Mouse (Mus musculus) heart, postnatal 0 days (tissue): ENCODE measurements around the gene Fam166b. TPM values are rescaled to one million over a fixed set of nuclear protein-coding genes. Genes with fewer than 3 reads are reported as not detected.

ENCODE experiments used
- ATAC-seq: fragments of 200-750 bp; cut with Nextera tagmentation; 2 replicates; pipeline ENCODE4 v1.8.0; 2017; ENCODE audit warnings: low read depth, moderate number of reproducible peaks, moderate library complexity; ENCODE audit not compliant: insufficient read depth
- DNase-seq: peaks from one replicate; pipeline ENCODE4 v3.0.0-alpha.2; 2016; ENCODE audit warnings: low spot score
- H3K27ac ChIP-seq: fragments of 300-500 bp; sonication (generic); 2 replicates; pipeline ENCODE4 v1.5.1; 2014; ENCODE audit warnings: low read depth, mild to moderate bottlenecking
- H3K27me3 ChIP-seq: fragments of 300-500 bp; sonication (generic); 2 replicates; pipeline ENCODE4 v1.6.1; 2014; ENCODE audit warnings: low read length, mixed read lengths; ENCODE audit not compliant: control insufficient read depth, insufficient read depth
- H3K36me3 ChIP-seq: fragments of 300-500 bp; sonication (generic); replicated peaks from 2 replicates; pipeline ENCODE4 v1.6.1; 2014; ENCODE audit warnings: low read length, mixed read lengths; ENCODE audit not compliant: control insufficient read depth, insufficient read depth
- H3K4me1 ChIP-seq: fragments of 300-500 bp; sonication (generic); 2 replicates; pipeline ENCODE4 v1.6.1; 2014; ENCODE audit warnings: antibody characterized with exemption; ENCODE audit not compliant: control insufficient read depth, insufficient read depth
- H3K4me2 ChIP-seq: fragments of 300-500 bp; sonication (generic); 2 replicates; pipeline ENCODE4 v1.6.1; 2014; ENCODE audit warnings: low read depth, mild to moderate bottlenecking, low read length, moderate library complexity
- H3K4me3 ChIP-seq: fragments of 300-500 bp; sonication (generic); 2 replicates; pipeline ENCODE4 v1.5.1; 2014; ENCODE audit warnings: low read depth, low read length
- H3K9ac ChIP-seq: fragments of 300-500 bp; sonication (generic); replicated peaks from 2 replicates; pipeline ENCODE4 v1.6.1; 2014; ENCODE audit warnings: low read depth, low read length, mixed read lengths
- H3K9me3 ChIP-seq: fragments of 300-500 bp; sonication (generic); replicated peaks from 2 replicates; pipeline ENCODE4 v1.6.1; 2016; ENCODE audit warnings: low read length; ENCODE audit not compliant: control insufficient read depth
- CTCF ChIP-seq: IDR thresholded peaks from 2 replicates; pipeline ENCODE4 v1.5.1; 2016; ENCODE audit warnings: antibody characterized with exemption, control low read depth, low read depth
- EP300 ChIP-seq: IDR thresholded peaks from 2 replicates; pipeline ENCODE4 v1.6.1; 2016; ENCODE audit warnings: antibody characterized with exemption, low read depth
- WGBS: fragments of 180-500 bp; shearing (Covaris S2); extraction: QIAGEN DNeasy Blood & Tissue Kit; methylation state at CpG from one replicate; pipeline ENCODE4 v1.1.7; 2014; 5-methylcytosine and 5-hydroxymethylcytosine counted together
- polyA plus RNA-seq: library from polyadenylated mRNA; unstranded; fragments of >200 nt; fragmentation: Nextera tagmentation; extraction: Ambion mirVana; gene quantifications from 2 replicates; pipeline ENCODE4 v1.2.1, GENCODE M21; 2015
- total RNA-seq: library from RNA; depleted of rRNA; stranded (reverse); fragments of >200 nt; gene quantifications from 2 replicates; pipeline ENCODE4 v1.2.3, GENCODE M21; 2014; ENCODE audit warnings: low replicate concordance

The Fam166b gene
- total and polyA plus RNA-seq, 2 experiments from 2014 or later = 0.14 TPM; not detected in 1

GRCm38 (mm10) chr4:43425197-43425596 is 3.7 kb downstream of the Fam166b start:
- Histone ChIP-seq H3K4me3 (no peak overlapping the region), H3K36me3 (peaks cover 58% of the 10 kb centered on the region), H3K4me2 (no peak overlapping the region), H3K9ac (no peak overlapping the region), H3K27ac (no peak overlapping the region), H3K4me1 (no peaks in the 10 kb centered on the region), H3K27me3 (no peaks in the 10 kb centered on the region), H3K9me3 (no peaks in the 10 kb centered on the region)
- DNase-seq (no peak), ATAC-seq (no peak)
- WGBS = 57% methylated on average over 14 of the region's 14 CpGs
- no peak for TF ChIP-seq EP300
- TF ChIP-seq CTCF = no peak

- 81% methylated on average over 9 of the region's 9 CpGs for WGBS
- Histone ChIP-seq H3K4me2 (no peak overlapping the region), H3K36me3 (peaks cover 58% of the 10 kb centered on the region), H3K9ac (no peak overlapping the region), H3K27me3 (no peaks in the 10 kb centered on the region), H3K4me3 (no peak overlapping the region), H3K4me1 (peaks cover 4% of the 10 kb centered on the region; the same call in 1 of the 2 replicates), H3K9me3 (no peaks in the 10 kb centered on the region), H3K27ac (no peak overlapping the region)
- TF ChIP-seq EP300 = no peak
- no peak for TF ChIP-seq CTCF
- no peak for DNase-seq
- no peak for ATAC-seq
Measured at GRCm38 (mm10) chr4:43424072-43424471, 4.9 kb downstream of the Fam166b start.

GRCm38 (mm10) chr4:43423267-43423934 is 5.5 kb downstream of the Fam166b start:
- Histone ChIP-seq H3K4me1 (peaks cover 8% of the 10 kb centered on the region; the same call in 1 of the 2 replicates), H3K36me3 (peaks cover 58% of the 10 kb centered on the region), H3K27me3 (no peaks in the 10 kb centered on the region), H3K4me3 (no peak overlapping the region), H3K4me2 (no peak overlapping the region), H3K9me3 (no peaks in the 10 kb centered on the region), H3K9ac (no peak overlapping the region), H3K27ac (no peak overlapping the region)
- TF ChIP-seq CTCF (no peak), EP300 (no peak)
- ATAC-seq = no peak
- DNase-seq = no peak
- 79% methylated on average over 20 of the region's 20 CpGs for WGBS

- TF ChIP-seq CTCF (no peak), EP300 (no peak)
- Histone ChIP-seq H3K27me3 (no peaks in the 10 kb centered on the region), H3K4me1 (peaks cover 17% of the 10 kb centered on the region), H3K9ac (no peak overlapping the region), H3K4me2 (no peak overlapping the region), H3K36me3 (peaks cover 57% of the 10 kb centered on the region), H3K27ac (no peak overlapping the region), H3K4me3 (no peak overlapping the region), H3K9me3 (no peaks in the 10 kb centered on the region)
- 71% methylated on average over 27 of the region's 28 CpGs for WGBS
- DNase-seq = no peak
- ATAC-seq = no peak
Measured at GRCm38 (mm10) chr4:43421632-43422240, 7.2 kb downstream of the Fam166b start.

GRCm38 (mm10) chr4:43420305-43420704 is 8.6 kb downstream of the Fam166b start:
- peak; percentile 84 for DNase-seq
- ATAC-seq = peak; percentile 40; the same call in 1 of the 2 replicates
- H3K4me2 ChIP-seq = no peak overlapping the region
- no peaks in the 10 kb centered on the region for H3K27me3 ChIP-seq
- no peak overlapping the region for H3K4me3 ChIP-seq
- H3K9ac ChIP-seq = no peak overlapping the region
- H3K36me3 ChIP-seq = peaks cover 57% of the 10 kb centered on the region
- 1% methylated on average over 6 of the region's 6 CpGs for WGBS
- no peaks in the 10 kb centered on the region for H3K9me3 ChIP-seq
- TF ChIP-seq CTCF = peak; percentile 96
- no peak for TF ChIP-seq EP300
- peak overlapping the region; percentile 7; the same call in 1 of the 2 replicates for H3K27ac ChIP-seq
- peaks cover 17% of the 10 kb centered on the region for H3K4me1 ChIP-seq
